Mouse (Mus musculus) layer of hippocampus, postnatal 25 days (tissue): ENCODE results near the gene Ascl1. TPM values are rescaled to one million over a fixed set of nuclear protein-coding genes. Genes with fewer than 3 reads are reported as not detected.

Experiments used
- DNase-seq, 2 experiments: peaks; one replicate each; pipeline ENCODE4 v3.0.0; 2022; ENCODE audit warnings: mixed read lengths in 2 of 2, low spot score in 1 of 2; ENCODE audit errors: extremely low spot score in 1 of 2
- total RNA-seq, 2 experiments: library from RNA; stranded (reverse); gene quantifications; 2 replicates each; pipeline ENCODE4 v1.2.3; 2021

Ascl1 gene
- total RNA-seq, 2 experiments from 2014 or later = 6.0 to 7.9 TPM

- peak in 1 of 2 experiments; percentile 24 for DNase-seq
Measured at GRCm38 (mm10) chr10:87488429-87489145, 4.9 kb downstream of the Ascl1 start.

DNA sequence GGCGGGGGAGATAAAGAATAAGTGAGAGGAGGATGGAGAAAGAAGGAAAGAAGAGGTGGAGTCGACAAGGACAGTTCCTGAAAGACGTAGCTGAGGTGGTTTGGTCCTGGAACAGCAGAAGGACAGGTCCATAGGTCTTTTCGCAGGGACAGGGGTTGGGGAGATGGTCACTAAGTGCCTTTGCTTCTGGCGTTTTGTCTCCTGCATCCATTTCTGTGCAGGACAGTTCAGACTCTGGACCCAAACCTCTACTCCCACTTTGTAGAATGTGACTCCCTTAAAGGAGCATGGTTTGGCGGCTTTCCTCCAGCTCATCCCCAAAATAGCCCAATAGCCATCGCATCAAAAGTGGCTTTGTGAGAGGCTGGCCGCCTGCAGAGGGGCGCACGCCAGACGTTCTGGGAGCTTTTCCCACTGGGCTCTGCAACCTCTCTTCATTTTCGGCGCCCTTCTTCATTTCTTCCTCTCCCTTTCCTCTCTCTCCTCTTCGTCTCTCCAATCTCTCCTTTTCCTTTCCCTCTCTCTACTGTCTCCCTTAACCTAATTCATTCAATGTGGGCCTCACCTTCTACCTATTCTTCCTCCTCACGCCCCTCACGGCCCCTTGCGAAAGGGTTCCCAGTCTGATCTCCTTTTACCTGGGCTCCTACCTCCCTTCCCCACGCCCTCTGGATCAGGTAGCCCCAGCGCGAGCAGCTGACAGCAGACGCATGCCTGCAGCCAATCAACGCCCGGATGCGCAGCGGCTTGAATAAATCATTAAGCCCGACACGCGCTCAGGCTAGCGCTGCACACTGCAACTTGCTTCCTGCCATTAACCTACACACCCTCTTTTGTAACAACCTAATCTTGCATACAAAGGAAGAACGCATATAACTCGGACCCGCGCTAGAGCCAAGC lies 7.5 kb downstream of the Ascl1 start:
- DNase-seq = peak in 1 of 2 experiments; percentile 41

- no peak for DNase-seq
Measured at GRCm38 (mm10) chr10:87484831-87485720, 8.4 kb downstream of the Ascl1 start.

GRCm38 (mm10) chr10:87477895-87478294 lies 15.6 kb downstream of the Ascl1 start:
- no peak for DNase-seq

- no peak for DNase-seq
Measured at GRCm38 (mm10) chr10:87474971-87475370, 18.5 kb downstream of the Ascl1 start.

- no peak for DNase-seq
Measured at GRCm38 (mm10) chr10:87473475-87474131, 19.9 kb downstream of the Ascl1 start.

DNA sequence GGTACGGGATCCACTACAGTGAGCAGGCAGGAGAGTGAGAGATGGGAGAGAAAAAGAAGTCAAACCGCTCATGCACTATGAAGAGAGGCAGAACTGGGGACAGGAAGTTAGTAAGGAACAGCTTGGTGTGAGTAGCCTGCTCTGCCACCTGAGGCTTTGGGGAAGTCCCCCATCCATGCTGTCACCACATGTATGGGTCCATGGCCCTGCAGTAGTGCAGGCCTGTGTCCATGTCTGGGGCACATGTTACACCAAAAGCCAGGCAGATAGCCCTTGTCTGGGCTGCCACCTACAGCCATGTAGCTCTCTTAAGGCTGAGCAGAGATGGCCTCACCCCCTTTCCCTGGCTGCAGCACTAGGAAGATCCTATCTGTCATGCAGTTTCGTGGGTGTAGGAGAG lies 42.7 kb downstream of the Ascl1 start:
- DNase-seq = no peak

GRCm38 (mm10) chr10:87449368-87449767 lies 44.1 kb downstream of the Ascl1 start:
- DNase-seq = no peak

- DNase-seq = no peak
Measured at GRCm38 (mm10) chr10:87448257-87448656, 45.2 kb downstream of the Ascl1 start.

DNA sequence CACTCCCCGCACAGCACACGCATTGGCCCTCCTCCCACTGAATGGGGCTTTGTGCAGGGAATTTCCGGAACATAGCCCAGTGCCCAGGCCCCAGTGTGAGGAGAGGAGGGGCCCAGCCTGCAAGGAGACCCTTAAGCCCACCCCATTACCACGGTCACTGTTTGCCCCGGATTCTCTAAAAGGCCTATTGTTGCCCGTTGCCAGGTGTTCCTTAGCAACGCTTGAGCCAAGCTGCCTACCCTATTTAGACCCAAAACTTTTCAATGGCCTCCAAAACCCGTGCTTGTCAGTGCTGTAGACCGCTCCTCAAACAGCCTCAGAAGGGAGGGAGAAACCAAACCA lies 45.7 kb downstream of the Ascl1 start:
- DNase-seq = peak; percentile 16 to 21

- DNase-seq = peak in 1 of 2 experiments; percentile 16
Measured at GRCm38 (mm10) chr10:87446829-87447753, 46.4 kb downstream of the Ascl1 start.

GRCm38 (mm10) chr10:87446139-87446828 lies 47.2 kb downstream of the Ascl1 start:
- DNase-seq = no peak

Other genes with a start within 250 kb of the Ascl1 start
- not detected for gene Pah, start 28.1 kb upstream of the Ascl1 start, total RNA-seq